Mouse (Mus musculus) kidney, postnatal 36 days (tissue): ENCODE results near the gene Cryaa.

ENCODE experiments used
- DNase-seq, 2 experiments: peaks; one replicate each; pipeline ENCODE4 v3.0.0; 2021 to 2022; ENCODE audit warnings: mixed read lengths in 2 of 2

Cryaa gene

GRCm38 (mm10) chr17:31660661-31661250 lies 16.9 kb upstream of the Cryaa start:
- DNase-seq, result peak in 1 of 2 experiments; percentile 36

DNA sequence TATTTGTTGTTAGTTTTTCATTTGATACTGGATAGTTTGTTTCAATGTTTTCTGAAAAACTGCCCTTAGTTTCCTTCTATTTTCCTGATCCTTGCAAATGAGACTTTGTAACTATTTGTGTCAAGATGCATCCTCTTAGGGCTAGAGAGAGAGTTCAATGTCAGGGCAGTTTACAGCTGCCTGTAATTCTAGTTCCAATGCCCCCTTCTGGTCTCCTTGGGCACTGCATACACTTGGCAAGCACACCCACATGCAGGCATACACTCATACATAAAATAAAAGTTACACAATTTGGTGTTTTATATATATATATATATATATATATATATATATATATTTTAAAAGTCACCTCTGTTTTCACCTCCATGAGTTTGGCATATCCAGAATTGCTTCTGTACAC lies 14.8 kb upstream of the Cryaa start:
- DNase-seq, result peak in 1 of 2 experiments; percentile 40

- peak; percentile 91 to 93 for DNase-seq
Observed at GRCm38 (mm10) chr17:31664760-31665159, 12.8 kb upstream of the Cryaa start.

GRCm38 (mm10) chr17:31668306-31668705 lies 9.3 kb upstream of the Cryaa start:
- no peak for DNase-seq

DNA sequence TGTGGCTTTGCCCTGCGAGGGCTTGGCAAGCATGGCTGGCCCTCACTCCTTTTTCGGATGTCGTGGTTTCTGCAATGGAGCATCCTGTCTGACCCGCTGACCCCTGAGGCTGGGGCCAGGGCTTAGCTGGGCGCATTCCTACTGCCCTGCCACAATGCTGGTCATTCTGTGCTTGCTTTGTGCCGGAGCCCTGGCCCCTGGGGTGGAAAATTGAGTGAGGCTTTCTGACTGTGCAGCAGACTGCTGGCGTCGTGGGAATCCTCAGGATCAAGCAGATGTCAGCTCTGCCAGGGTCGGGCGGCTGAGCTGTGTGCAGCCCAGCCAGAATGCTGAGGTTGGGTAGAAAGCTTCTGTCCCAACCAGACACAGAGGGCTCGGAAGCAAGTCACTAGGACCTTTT lies 7.4 kb upstream of the Cryaa start:
- no peak for DNase-seq

- peak in 1 of 2 experiments; percentile 57 for DNase-seq
Observed at GRCm38 (mm10) chr17:31671698-31672097, 5.9 kb upstream of the Cryaa start.

DNA sequence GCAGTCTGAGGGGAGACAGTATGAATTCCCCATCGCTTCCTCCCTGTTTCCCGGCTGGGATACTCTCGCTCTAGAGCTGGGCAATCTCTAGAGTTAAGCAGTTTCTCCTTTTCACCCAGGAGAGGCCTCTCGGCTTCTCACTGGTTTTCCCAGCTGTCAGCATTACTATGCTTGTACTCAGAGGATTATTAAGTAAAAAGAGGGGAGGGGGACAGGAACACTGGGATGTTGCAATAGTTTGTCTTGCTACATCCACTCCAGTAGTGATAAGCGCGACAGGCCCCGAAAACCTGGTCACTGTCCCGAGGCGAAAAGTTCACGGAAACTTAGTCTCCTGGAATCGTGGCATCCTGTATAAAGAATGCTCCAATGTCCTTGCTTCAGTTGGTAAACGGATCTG lies 5.3 kb upstream of the Cryaa start:
- DNase-seq, result no peak

GRCm38 (mm10) chr17:31674426-31674825 lies 3.2 kb upstream of the Cryaa start:
- no peak for DNase-seq

DNA sequence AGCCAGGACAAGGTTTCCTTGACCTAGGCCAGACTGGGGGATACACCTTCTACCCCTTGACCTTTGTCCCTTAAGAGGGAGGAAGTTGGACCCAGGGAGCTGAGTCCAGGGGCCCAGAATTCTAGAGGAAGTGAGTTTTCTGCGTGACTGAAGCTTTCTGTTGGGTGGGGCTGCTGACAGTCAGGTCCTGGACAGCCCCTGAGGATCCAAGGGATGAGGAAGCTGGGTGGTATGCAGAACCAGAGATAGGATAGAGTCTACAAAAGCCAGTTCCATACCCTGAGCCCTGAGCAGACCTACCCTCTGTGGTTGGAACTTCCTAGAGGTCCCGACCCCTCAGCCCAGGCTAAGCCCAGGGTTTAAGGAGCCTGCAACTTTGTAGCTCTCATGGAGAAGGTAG lies 2.8 kb downstream of the Cryaa start:
- no peak for DNase-seq

DNA sequence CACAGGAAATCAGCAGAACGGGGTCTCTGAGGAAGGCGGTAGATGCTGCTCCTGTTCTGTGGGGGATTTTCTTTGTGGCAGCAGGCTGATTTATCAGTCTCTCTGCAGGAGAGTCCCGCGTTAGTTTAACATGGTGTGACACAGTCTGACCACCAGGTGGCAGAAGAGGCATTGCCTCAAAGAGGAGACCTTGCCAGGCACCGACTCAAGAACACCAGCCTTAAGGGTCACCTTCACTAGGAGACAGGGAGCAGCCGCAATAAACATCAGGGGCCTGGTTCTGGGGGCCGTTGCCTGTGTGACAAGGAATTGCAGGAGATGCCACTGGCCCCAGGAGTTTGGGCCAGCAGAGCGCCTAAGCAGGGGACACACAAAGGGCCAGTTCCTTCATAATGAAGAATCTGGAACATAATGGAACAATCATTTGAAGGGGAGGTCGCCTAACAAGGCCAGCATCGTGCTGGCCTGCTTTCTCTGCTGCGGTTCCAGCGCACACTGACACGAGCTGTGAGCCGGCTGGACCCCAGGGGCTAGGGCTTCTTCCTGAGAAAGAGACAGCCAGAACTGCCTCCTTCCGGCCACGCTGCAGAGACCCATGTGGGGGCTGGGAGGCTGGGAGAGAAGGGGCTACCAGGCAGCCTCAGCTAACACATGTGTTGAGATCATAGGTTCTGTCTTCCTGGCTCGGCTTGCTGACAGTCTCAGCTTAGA lies 8.1 kb downstream of the Cryaa start:
- peak; percentile 89 to 92 for DNase-seq

DNA sequence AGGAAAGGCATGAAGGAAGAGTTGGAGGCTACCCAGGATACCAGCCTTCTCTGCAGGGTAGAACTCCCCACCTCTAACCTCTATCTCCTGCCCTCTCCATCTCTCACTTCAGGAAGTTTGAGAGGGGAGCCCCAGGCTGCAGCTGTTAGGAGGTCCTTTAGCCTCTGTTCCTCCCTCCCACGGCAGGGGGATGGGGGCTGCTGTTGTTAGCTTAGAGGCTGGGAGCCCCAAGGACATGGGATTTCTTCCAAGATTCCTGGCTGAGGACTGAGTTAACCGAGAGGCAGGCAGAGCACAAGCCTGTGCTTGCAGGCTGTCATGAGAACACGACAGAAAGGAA lies 8.6 kb downstream of the Cryaa start:
- DNase-seq, result peak in 1 of 2 experiments; percentile 49

DNA sequence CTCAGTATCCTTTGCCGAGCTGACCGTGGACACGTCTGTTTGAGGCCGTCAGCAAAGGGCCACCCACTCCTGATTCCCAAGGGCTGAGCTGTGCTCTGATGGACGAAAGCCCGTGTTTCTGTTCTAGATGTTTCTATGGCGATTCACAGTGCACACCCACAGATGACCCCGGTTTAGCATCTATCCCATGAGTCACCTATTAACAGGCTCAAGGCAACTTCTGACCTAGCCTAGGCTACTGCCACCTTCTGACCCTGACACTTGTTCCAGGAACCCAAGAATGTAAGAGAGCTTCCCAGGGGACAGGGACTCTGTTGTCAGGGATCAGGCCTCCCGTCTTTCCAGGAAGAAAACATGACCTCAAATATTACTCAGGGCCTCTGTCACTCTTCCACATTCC lies 10.5 kb downstream of the Cryaa start:
- peak; percentile 57 to 67 for DNase-seq

GRCm38 (mm10) chr17:31689606-31690005 lies 12.0 kb downstream of the Cryaa start:
- peak; percentile 39 to 49 for DNase-seq

- DNase-seq, result no peak
Observed at GRCm38 (mm10) chr17:31692918-31693317, 15.3 kb downstream of the Cryaa start.

DNA sequence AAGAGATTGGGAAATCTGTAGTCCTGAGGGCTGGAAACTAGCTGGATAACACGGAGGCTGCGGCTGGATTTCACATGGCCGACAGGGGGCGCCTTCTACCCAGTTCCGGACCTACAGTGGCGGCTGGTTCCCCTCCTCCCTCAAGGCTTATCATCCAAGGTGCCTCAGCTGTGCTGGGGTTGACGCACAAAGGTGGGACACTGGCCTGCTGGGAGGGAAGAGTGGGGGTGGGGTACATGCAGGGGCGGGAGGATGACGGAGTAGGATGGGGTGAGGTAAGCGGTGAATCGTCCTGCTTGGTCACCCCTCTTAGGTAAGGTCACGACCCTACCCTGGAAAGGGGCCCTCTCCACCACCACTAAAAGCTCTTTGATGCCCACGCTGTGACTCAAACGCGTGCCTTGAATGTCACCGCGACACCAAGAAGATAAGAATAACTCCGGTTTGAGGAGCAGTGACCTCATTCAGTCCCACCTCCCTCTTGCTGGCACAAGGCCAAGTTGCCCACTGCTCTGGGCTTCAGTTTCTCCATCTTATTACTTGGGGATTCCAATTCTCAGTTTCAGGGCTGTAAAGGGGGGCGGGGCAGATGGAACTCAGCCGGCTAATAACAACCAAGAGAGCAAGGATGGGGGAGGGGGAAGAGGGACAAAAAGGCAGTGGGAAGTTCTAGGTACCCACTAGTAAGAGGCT lies 15.9 kb downstream of the Cryaa start:
- peak; percentile 79 to 91 for DNase-seq

- no peak for DNase-seq
Observed at GRCm38 (mm10) chr17:31694023-31694376, 16.4 kb downstream of the Cryaa start.

GRCm38 (mm10) chr17:31694949-31695348 lies 17.3 kb downstream of the Cryaa start:
- DNase-seq, result peak in 1 of 2 experiments; percentile 52

DNA sequence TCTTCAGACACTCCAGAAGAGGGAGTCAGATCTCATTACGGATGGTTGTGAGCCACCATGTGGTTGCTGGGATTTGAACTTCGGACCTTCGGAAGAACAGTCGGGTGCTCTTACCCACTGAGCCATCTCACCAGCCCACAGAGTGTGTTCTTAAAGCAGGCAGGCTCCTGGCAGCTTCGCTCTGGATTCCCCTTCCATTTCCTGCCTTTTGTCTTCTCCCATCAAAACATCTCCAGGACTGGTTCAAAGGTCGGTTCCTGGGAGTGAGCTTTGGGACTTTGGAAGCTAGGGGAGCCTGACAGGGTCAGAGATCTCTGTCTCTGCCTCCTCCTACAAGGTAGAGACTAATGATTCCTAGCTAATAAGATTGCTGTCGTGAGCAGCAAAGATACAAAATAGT lies 17.7 kb downstream of the Cryaa start:
- DNase-seq, result peak; percentile 67 to 74

- no peak for DNase-seq
Observed at GRCm38 (mm10) chr17:31698347-31698746, 20.7 kb downstream of the Cryaa start.

- peak; percentile 67 to 75 for DNase-seq
Observed at GRCm38 (mm10) chr17:31703276-31703980, 25.8 kb downstream of the Cryaa start.

- peak; percentile 43 to 70 for DNase-seq
Observed at GRCm38 (mm10) chr17:31705271-31706020, 27.8 kb downstream of the Cryaa start.

DNA sequence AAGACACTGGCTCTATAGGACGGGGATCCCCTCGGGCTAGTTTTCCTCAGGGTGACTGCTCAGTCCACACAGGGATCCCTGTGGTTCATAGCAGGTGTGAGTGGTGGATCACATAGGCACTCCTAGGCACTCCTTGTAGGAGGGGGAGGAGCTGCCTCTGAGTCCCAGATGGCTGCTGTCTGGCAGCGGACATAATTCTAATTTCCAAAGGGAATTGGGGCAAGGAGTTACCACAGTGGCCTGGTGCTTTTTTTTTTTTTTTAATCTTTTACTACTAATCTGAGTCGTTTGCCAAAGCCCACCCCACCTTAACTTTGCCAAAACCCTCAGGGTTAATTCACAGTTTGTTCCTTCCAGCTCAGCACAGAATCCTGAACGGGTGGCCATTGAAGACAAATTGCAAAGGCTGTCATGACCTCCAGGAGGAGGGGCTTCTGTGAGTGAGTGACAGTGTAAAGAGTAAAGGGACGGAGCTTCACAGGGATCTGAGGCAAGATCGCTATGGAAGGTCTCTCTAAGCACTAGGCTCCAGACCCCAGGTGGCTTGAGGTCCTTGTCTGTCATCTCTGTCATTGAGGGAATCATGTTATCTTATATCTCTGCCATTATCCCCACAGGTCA lies 31.6 kb downstream of the Cryaa start:
- peak; percentile 60 to 62 for DNase-seq
